Mouse (Mus musculus): Measurements from ENCODE around the gene Fam102b. TPM values are rescaled to one million over a fixed set of nuclear protein-coding genes. Genes with fewer than 3 reads are reported as not detected.

Gene Fam102b
- polyA plus RNA-seq, 1 experiment from 2014 or later, result 19.5 TPM

DNA sequence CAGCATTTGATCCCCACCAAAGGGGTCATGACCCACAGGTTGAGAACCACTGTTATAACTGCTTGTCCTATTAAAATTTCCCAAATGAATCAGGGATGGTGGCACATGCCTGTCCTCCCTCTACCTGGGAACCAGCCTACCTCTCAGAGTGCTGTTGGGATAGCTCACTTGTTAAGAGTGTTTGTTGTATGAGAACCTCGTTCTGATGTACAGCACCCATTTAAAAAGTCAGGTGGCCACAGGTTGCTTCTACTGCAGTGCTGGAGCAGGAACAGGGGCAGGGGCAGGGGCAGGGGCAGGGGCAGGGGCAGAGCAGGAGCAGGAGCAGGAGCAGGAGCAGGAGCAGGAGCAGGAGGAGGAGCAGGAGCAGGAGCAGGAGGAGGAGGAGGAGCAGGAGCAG is 28.2 kb downstream of the Fam102b start:
- Histone ChIP-seq H3K27me3 (ENCODE audit: control insufficient read depth, insufficient read depth, low read length) (no peaks in the 10 kb centered on the region), H3K4me3 (ENCODE audit: low read depth, low read length) (no peak overlapping the region), H3K9me3 (ENCODE audit: control insufficient read depth, low read depth, low read length) (no peaks in the 10 kb centered on the region), H3K36me3 (ENCODE audit: control insufficient read depth, insufficient read depth, low read length) (peaks cover 4% of the 10 kb centered on the region), H3K27ac (ENCODE audit: low read length) (no peak overlapping the region), H3K4me1 (ENCODE audit: control insufficient read depth, insufficient read depth, low read length) (no peaks in the 10 kb centered on the region), H3K4me2 (replicated peaks; ENCODE audit: low read depth, low read length) (no peak overlapping the region), H3K9ac (replicated peaks; ENCODE audit: low read depth, low read length) (no peak overlapping the region)
- ATAC-seq (ENCODE audit: insufficient number of reproducible peaks, insufficient read depth, low FRiP score, low read depth), result no peak
- WGBS, result 85% methylated on average over 1 of the region's 1 CpGs

DNA sequence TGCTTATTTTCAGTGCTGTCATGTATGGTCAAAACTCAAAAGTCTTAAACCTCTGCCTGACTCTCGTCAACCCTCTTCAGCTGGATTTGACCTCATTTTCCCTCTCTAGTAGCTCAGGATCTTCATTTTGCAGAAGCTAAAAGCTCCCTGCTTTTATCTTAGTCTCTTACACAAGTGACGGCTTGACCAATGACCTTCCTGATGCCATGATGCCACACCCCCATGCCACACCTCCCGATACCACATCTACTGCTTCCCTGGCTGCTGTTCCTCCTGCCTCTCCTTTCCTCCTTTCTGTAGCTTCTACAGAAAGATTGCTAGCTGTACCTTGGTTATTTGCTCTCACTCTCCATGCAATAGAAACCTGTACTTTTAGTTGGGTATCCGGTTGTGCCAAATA is 29.6 kb downstream of the Fam102b start:
- Histone ChIP-seq H3K36me3 (ENCODE audit: control insufficient read depth, insufficient read depth, low read length) (peaks cover 4% of the 10 kb centered on the region), H3K4me1 (ENCODE audit: control insufficient read depth, insufficient read depth, low read length) (no peaks in the 10 kb centered on the region), H3K9ac (replicated peaks; ENCODE audit: low read depth, low read length) (no peak overlapping the region), H3K27me3 (ENCODE audit: control insufficient read depth, insufficient read depth, low read length) (no peaks in the 10 kb centered on the region), H3K9me3 (ENCODE audit: control insufficient read depth, low read depth, low read length) (no peaks in the 10 kb centered on the region), H3K4me3 (ENCODE audit: low read depth, low read length) (no peak overlapping the region), H3K4me2 (replicated peaks; ENCODE audit: low read depth, low read length) (no peak overlapping the region), H3K27ac (ENCODE audit: low read length) (no peak overlapping the region)
- WGBS, result 57% methylated on average over 4 of the region's 4 CpGs
- no peak for ATAC-seq (ENCODE audit: insufficient number of reproducible peaks, insufficient read depth, low FRiP score, low read depth)

DNA sequence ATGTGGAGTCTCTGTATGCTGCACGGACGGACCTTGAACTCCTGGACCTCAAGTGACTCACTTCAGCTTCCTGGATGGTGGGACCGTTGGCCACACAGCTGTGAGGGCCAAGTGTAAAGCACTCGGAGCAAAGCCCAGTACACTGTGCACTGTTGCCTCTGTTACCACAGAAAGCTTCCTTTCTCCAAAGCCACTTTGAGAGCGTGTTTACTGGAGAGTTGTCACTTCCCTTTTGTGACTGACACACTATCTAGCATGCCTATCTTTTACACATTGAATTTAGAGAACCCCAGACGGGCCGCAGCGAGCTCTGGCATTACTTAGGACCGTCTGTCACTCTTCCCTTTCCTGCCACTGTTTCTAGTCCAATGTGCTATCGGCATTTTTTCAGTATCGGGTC is 30.1 kb downstream of the Fam102b start:
- Histone ChIP-seq H3K27me3 (ENCODE audit: control insufficient read depth, insufficient read depth, low read length) (no peaks in the 10 kb centered on the region), H3K27ac (ENCODE audit: low read length) (no peak overlapping the region), H3K4me2 (replicated peaks; ENCODE audit: low read depth, low read length) (no peak overlapping the region), H3K36me3 (ENCODE audit: control insufficient read depth, insufficient read depth, low read length) (peaks cover 5% of the 10 kb centered on the region), H3K9me3 (ENCODE audit: control insufficient read depth, low read depth, low read length) (no peaks in the 10 kb centered on the region), H3K4me1 (ENCODE audit: control insufficient read depth, insufficient read depth, low read length) (no peaks in the 10 kb centered on the region), H3K4me3 (ENCODE audit: low read depth, low read length) (no peak overlapping the region), H3K9ac (replicated peaks; ENCODE audit: low read depth, low read length) (no peak overlapping the region)
- 65% methylated on average over 11 of the region's 11 CpGs for WGBS
- no peak for ATAC-seq (ENCODE audit: insufficient number of reproducible peaks, insufficient read depth, low FRiP score, low read depth)

DNA sequence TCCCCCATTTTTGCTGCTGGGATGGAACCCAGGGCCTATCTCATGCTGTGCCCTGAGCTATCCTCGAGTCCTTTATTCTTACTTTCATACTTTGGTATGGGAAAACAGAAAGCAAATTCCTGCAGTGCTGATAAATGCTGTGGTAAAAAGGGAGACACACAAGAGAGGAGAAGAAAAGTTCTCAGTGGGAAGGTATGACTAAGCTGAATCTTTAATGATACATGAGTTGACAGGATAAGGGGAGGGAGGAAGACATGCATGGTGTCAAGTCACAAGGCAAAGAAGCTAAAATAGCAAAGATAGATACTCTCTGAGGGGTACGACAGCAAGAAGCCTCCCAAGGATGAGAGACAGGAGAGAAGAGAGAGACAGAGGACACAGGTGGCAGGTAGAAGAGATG is 32.0 kb downstream of the Fam102b start:
- H3K36me3 ChIP-seq (ENCODE audit: control insufficient read depth, insufficient read depth, low read length), result peaks cover 18% of the 10 kb centered on the region
- no peaks in the 10 kb centered on the region for H3K9me3 ChIP-seq (ENCODE audit: control insufficient read depth, low read depth, low read length)
- no peaks in the 10 kb centered on the region for H3K4me1 ChIP-seq (ENCODE audit: control insufficient read depth, insufficient read depth, low read length)
- H3K9ac ChIP-seq (replicated peaks; ENCODE audit: low read depth, low read length), result no peak overlapping the region
- no peak overlapping the region for H3K4me2 ChIP-seq (replicated peaks; ENCODE audit: low read depth, low read length)
- no peak overlapping the region for H3K4me3 ChIP-seq (ENCODE audit: low read depth, low read length)
- H3K27me3 ChIP-seq (ENCODE audit: control insufficient read depth, insufficient read depth, low read length), result no peaks in the 10 kb centered on the region
- H3K27ac ChIP-seq (ENCODE audit: low read length), result no peak overlapping the region
- no peak for ATAC-seq (ENCODE audit: insufficient number of reproducible peaks, insufficient read depth, low FRiP score, low read depth)
- 83% methylated on average over 2 of the region's 2 CpGs for WGBS

DNA sequence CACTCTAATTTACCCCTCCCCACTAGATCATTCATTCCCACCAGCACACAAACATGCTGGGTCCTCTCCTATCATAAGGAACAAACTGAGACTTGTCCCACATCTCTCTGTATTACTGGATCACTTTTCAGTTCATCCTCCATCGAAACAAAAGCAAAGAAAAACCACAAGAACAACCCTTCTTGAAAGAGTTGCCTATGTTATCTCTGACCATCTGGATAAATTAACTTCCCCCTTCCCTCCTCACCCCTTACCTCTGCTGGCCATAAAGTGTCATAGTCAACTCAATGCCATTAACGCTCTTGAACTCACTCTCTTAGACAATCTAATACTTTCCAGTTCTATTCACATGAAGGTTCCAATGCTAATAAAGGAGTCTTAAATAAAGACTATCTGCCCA is 32.9 kb downstream of the Fam102b start:
- H3K27me3 ChIP-seq (ENCODE audit: control insufficient read depth, insufficient read depth, low read length), result no peaks in the 10 kb centered on the region
- peaks cover 18% of the 10 kb centered on the region for H3K36me3 ChIP-seq (ENCODE audit: control insufficient read depth, insufficient read depth, low read length)
- H3K27ac ChIP-seq (ENCODE audit: low read length), result no peak overlapping the region
- H3K9ac ChIP-seq (replicated peaks; ENCODE audit: low read depth, low read length), result no peak overlapping the region
- H3K4me1 ChIP-seq (ENCODE audit: control insufficient read depth, insufficient read depth, low read length), result no peaks in the 10 kb centered on the region
- H3K4me2 ChIP-seq (replicated peaks; ENCODE audit: low read depth, low read length), result no peak overlapping the region
- H3K9me3 ChIP-seq (ENCODE audit: control insufficient read depth, low read depth, low read length), result no peaks in the 10 kb centered on the region
- WGBS, result 90% methylated on average over 2 of the region's 2 CpGs
- no peak overlapping the region for H3K4me3 ChIP-seq (ENCODE audit: low read depth, low read length)
- no peak for ATAC-seq (ENCODE audit: insufficient number of reproducible peaks, insufficient read depth, low FRiP score, low read depth)

DNA sequence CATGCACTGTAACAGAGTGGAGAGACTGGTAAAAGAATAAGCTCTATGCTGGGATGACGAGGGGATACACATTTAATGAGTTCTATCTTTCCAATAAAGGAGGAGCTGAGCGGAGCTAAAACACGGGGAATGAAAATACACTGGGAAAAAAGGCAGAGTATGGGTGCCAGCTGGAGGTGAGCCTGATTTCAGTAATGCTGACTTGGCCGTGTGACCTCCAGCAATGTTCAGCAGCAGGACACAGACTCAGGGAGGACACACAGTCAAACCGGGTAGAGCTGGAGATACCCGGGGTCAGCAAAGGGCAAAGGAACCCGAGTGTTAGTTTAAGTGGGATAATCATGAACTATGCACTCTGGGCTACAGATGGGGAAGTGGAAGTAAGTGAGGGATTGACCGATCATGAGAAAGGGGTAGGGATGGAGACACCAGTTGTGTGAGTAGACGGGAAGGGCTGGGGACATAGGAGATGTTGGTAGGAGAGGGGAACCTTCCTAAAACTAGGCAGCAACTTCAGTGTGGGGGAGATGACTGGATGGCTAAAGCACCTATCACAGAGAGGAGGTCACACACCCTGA is 37.3 kb downstream of the Fam102b start:
- Histone ChIP-seq H3K9ac (replicated peaks; ENCODE audit: low read depth, low read length) (no peak overlapping the region), H3K4me3 (ENCODE audit: low read depth, low read length) (no peak overlapping the region), H3K9me3 (ENCODE audit: control insufficient read depth, low read depth, low read length) (no peaks in the 10 kb centered on the region), H3K4me1 (ENCODE audit: control insufficient read depth, insufficient read depth, low read length) (no peaks in the 10 kb centered on the region), H3K36me3 (ENCODE audit: control insufficient read depth, insufficient read depth, low read length) (peaks cover 18% of the 10 kb centered on the region), H3K27ac (ENCODE audit: low read length) (no peak overlapping the region), H3K4me2 (replicated peaks; ENCODE audit: low read depth, low read length) (no peak overlapping the region), H3K27me3 (ENCODE audit: control insufficient read depth, insufficient read depth, low read length) (no peaks in the 10 kb centered on the region)
- 82% methylated on average over 9 of the region's 9 CpGs for WGBS
- ATAC-seq (ENCODE audit: insufficient number of reproducible peaks, insufficient read depth, low FRiP score, low read depth), result no peak

DNA sequence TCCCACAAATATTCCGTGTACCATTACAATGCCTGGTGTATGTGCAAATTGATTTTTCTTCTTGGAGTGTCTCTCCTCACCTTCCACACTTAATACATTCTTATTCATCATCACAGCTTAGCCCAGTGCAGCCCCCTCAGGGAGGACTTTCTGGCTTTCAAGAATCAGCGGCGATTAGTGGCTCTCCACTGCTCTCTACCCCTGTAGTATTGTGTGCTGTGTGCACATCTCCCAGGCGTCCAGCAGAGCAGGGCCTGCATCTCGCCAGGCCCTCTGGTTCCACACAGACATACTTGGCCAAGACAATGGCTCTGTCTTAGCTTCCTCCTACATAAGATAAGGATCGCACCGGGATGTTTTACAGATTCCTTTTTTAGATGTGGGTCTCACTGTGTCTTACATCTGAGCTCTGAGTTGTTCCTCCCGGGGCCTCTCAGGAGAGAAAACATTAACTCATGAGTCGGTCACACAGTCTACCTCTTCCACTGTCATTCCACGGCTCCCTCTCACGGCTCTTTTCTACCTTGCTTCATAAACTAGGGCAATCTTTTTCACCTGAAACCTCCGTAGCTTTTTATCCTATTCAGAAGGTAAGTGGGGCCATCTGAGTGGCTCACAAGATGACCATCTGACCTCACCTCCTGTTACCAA is 40.3 kb downstream of the Fam102b start:
- no peaks in the 10 kb centered on the region for H3K4me1 ChIP-seq (ENCODE audit: control insufficient read depth, insufficient read depth, low read length)
- H3K27me3 ChIP-seq (ENCODE audit: control insufficient read depth, insufficient read depth, low read length), result no peaks in the 10 kb centered on the region
- peaks cover 16% of the 10 kb centered on the region for H3K36me3 ChIP-seq (ENCODE audit: control insufficient read depth, insufficient read depth, low read length)
- WGBS, result 84% methylated on average over 12 of the region's 12 CpGs
- ATAC-seq (ENCODE audit: insufficient number of reproducible peaks, insufficient read depth, low FRiP score, low read depth), result no peak
- H3K27ac ChIP-seq (ENCODE audit: low read length), result no peak overlapping the region
- no peak overlapping the region for H3K9ac ChIP-seq (replicated peaks; ENCODE audit: low read depth, low read length)
- H3K4me3 ChIP-seq (ENCODE audit: low read depth, low read length), result no peak overlapping the region
- H3K4me2 ChIP-seq (replicated peaks; ENCODE audit: low read depth, low read length), result no peak overlapping the region
- no peaks in the 10 kb centered on the region for H3K9me3 ChIP-seq (ENCODE audit: control insufficient read depth, low read depth, low read length)

DNA sequence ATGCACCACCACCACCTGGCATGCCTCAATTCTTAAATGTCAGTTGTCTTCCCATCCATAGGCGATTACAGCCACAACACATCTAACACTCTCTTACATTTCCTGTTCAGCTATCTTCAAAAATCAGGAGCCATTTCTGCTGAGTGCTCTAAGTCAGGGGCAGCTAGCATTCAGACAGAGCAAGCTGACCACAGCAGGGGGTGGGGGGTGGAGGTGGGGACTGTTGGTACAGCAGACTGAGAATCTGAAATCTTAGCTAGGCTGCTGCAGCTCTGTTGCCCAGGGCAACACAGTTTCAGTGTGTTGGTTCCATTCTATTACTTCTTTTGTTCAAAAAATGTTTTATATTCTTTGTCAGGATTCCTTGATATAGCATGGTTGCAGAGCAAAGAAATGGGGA is 40.9 kb downstream of the Fam102b start:
- Histone ChIP-seq H3K27ac (ENCODE audit: low read length) (no peak overlapping the region), H3K4me2 (replicated peaks; ENCODE audit: low read depth, low read length) (no peak overlapping the region), H3K4me1 (ENCODE audit: control insufficient read depth, insufficient read depth, low read length) (no peaks in the 10 kb centered on the region), H3K9me3 (ENCODE audit: control insufficient read depth, low read depth, low read length) (no peaks in the 10 kb centered on the region), H3K27me3 (ENCODE audit: control insufficient read depth, insufficient read depth, low read length) (no peaks in the 10 kb centered on the region), H3K4me3 (ENCODE audit: low read depth, low read length) (no peak overlapping the region), H3K36me3 (ENCODE audit: control insufficient read depth, insufficient read depth, low read length) (peaks cover 10% of the 10 kb centered on the region), H3K9ac (replicated peaks; ENCODE audit: low read depth, low read length) (no peak overlapping the region)
- ATAC-seq (ENCODE audit: insufficient number of reproducible peaks, insufficient read depth, low FRiP score, low read depth), result no peak
- 77% methylated on average over 1 of the region's 1 CpGs for WGBS

DNA sequence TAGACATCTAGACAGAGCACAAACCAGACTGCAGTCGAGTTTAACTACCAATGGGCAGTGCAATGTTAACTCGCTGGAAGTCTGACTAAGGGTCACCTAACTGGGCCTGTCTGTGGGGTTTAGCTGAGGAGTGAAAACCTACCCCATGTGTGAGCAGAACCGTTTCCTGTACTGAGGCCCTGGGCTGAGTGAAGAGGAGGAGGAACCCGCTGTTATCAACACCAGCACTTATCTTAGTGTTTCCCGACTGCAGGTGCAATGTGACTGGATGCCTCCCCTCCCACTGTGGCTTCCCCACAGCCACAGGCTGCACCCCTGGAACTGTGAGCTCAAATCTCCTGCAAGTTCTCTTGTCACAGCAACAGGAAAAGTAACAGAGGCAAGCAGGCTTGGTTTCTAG is 43.4 kb downstream of the Fam102b start:
- 70% methylated on average over 5 of the region's 5 CpGs for WGBS
- Histone ChIP-seq H3K4me1 (ENCODE audit: control insufficient read depth, insufficient read depth, low read length) (no peaks in the 10 kb centered on the region), H3K27ac (ENCODE audit: low read length) (no peak overlapping the region), H3K36me3 (ENCODE audit: control insufficient read depth, insufficient read depth, low read length) (peaks cover 23% of the 10 kb centered on the region), H3K9ac (replicated peaks; ENCODE audit: low read depth, low read length) (no peak overlapping the region), H3K4me2 (replicated peaks; ENCODE audit: low read depth, low read length) (no peak overlapping the region), H3K9me3 (ENCODE audit: control insufficient read depth, low read depth, low read length) (no peaks in the 10 kb centered on the region), H3K4me3 (ENCODE audit: low read depth, low read length) (no peak overlapping the region), H3K27me3 (ENCODE audit: control insufficient read depth, insufficient read depth, low read length) (no peaks in the 10 kb centered on the region)
- no peak for ATAC-seq (ENCODE audit: insufficient number of reproducible peaks, insufficient read depth, low FRiP score, low read depth)

All from stomach, embryonic 14.5 days (tissue).